Mouse (Mus musculus) heart, postnatal 0 days (tissue): ENCODE data around the gene Pik3ip1. TPM values are rescaled to one million over a fixed set of nuclear protein-coding genes. Genes with fewer than 3 reads are reported as not detected.

ENCODE experiments used
- ATAC-seq: fragments of 200-750 bp; cut with Nextera tagmentation; 2 replicates; pipeline ENCODE4 v1.8.0; 2017; ENCODE audit warnings: low read depth, moderate number of reproducible peaks, moderate library complexity; ENCODE audit not compliant: insufficient read depth
- DNase-seq: peaks from one replicate; pipeline ENCODE4 v3.0.0-alpha.2; 2016; ENCODE audit warnings: low spot score
- H3K27ac ChIP-seq: fragments of 300-500 bp; sonication (generic); 2 replicates; pipeline ENCODE4 v1.5.1; 2014; ENCODE audit warnings: low read depth, mild to moderate bottlenecking
- H3K27me3 ChIP-seq: fragments of 300-500 bp; sonication (generic); 2 replicates; pipeline ENCODE4 v1.6.1; 2014; ENCODE audit warnings: low read length, mixed read lengths; ENCODE audit not compliant: control insufficient read depth, insufficient read depth
- H3K36me3 ChIP-seq: fragments of 300-500 bp; sonication (generic); replicated peaks from 2 replicates; pipeline ENCODE4 v1.6.1; 2014; ENCODE audit warnings: low read length, mixed read lengths; ENCODE audit not compliant: control insufficient read depth, insufficient read depth
- H3K4me1 ChIP-seq: fragments of 300-500 bp; sonication (generic); 2 replicates; pipeline ENCODE4 v1.6.1; 2014; ENCODE audit warnings: antibody characterized with exemption; ENCODE audit not compliant: control insufficient read depth, insufficient read depth
- H3K4me2 ChIP-seq: fragments of 300-500 bp; sonication (generic); 2 replicates; pipeline ENCODE4 v1.6.1; 2014; ENCODE audit warnings: low read depth, mild to moderate bottlenecking, low read length, moderate library complexity
- H3K4me3 ChIP-seq: fragments of 300-500 bp; sonication (generic); 2 replicates; pipeline ENCODE4 v1.5.1; 2014; ENCODE audit warnings: low read depth, low read length
- H3K9ac ChIP-seq: fragments of 300-500 bp; sonication (generic); replicated peaks from 2 replicates; pipeline ENCODE4 v1.6.1; 2014; ENCODE audit warnings: low read depth, low read length, mixed read lengths
- H3K9me3 ChIP-seq: fragments of 300-500 bp; sonication (generic); replicated peaks from 2 replicates; pipeline ENCODE4 v1.6.1; 2016; ENCODE audit warnings: low read length; ENCODE audit not compliant: control insufficient read depth
- CTCF ChIP-seq: IDR thresholded peaks from 2 replicates; pipeline ENCODE4 v1.5.1; 2016; ENCODE audit warnings: antibody characterized with exemption, control low read depth, low read depth
- EP300 ChIP-seq: IDR thresholded peaks from 2 replicates; pipeline ENCODE4 v1.6.1; 2016; ENCODE audit warnings: antibody characterized with exemption, low read depth
- WGBS: fragments of 180-500 bp; shearing (Covaris S2); extraction: QIAGEN DNeasy Blood & Tissue Kit; methylation state at CpG from one replicate; pipeline ENCODE4 v1.1.7; 2014; 5-methylcytosine and 5-hydroxymethylcytosine counted together
- polyA plus RNA-seq: library from polyadenylated mRNA; unstranded; fragments of >200 nt; fragmentation: Nextera tagmentation; extraction: Ambion mirVana; gene quantifications from 2 replicates; pipeline ENCODE4 v1.2.1, GENCODE M21; 2015
- total RNA-seq: library from RNA; depleted of rRNA; stranded (reverse); fragments of >200 nt; gene quantifications from 2 replicates; pipeline ENCODE4 v1.2.3, GENCODE M21; 2014; ENCODE audit warnings: low replicate concordance

Pik3ip1 gene
- total and polyA plus RNA-seq, 2 experiments from 2014 or later, result 44.7 to 57.6 TPM

DNA sequence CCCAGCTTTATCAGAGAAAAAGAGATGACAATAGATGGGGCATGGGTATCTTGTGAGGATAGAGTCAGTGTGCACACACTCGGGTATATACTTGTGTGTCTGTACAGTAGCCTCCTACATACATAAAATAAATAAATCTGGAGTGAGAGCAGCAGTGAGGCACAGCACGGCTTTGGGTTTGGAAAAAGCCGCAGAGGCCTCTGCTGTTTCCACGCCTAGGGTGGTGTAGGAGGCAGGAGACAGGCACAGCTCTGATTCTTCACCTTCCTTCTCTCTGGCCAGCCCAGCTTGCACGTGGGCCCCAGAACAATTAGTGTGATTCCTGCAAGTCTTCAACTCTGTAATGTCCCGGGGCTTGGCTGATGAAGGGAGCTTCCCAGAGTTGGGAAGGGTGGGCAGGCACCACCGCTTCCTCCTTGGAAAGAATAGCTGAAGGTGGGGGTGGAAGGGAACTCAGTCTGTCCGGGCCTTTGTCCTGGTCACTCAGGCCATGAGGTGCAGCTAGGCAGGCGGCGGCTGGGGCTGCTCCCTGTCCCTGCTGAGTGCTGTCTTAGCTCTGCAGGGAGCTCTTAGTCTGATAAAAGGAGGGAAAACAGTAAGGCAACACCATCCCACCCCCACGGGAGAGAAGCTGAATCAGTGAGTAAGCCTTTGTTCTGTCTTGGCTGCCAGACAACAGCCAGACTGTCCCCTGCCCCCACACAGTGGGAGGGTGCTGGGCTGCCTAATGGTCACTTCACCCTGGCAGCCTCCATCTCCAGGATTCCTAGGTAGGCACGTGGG, 7.2 kb downstream of the Pik3ip1 start:
- Histone ChIP-seq H3K4me2 (no peak overlapping the region), H3K36me3 (peaks cover 38% of the 10 kb centered on the region), H3K27ac (peak overlapping the region; percentile 71), H3K9ac (peak overlapping the region; percentile 24; the same call in 1 of the 2 replicates), H3K4me1 (peaks cover 41% of the 10 kb centered on the region), H3K9me3 (no peaks in the 10 kb centered on the region), H3K27me3 (no peaks in the 10 kb centered on the region), H3K4me3 (no peak overlapping the region)
- 14% methylated on average over 12 of the region's 12 CpGs for WGBS
- DNase-seq (peak; percentile 77), ATAC-seq (peak; percentile 73)
- TF ChIP-seq EP300 (no peak), CTCF (no peak)

GRCm38 (mm10) chr11:3337961-3338360, 7.8 kb downstream of the Pik3ip1 start:
- WGBS, result 60% methylated on average over 5 of the region's 5 CpGs
- Histone ChIP-seq H3K27me3 (no peaks in the 10 kb centered on the region), H3K27ac (peak overlapping the region; percentile 71; the same call in 1 of the 2 replicates), H3K4me1 (peaks cover 38% of the 10 kb centered on the region), H3K36me3 (peaks cover 40% of the 10 kb centered on the region), H3K4me2 (no peak overlapping the region), H3K4me3 (no peak overlapping the region), H3K9me3 (no peaks in the 10 kb centered on the region), H3K9ac (no peak overlapping the region)
- DNase-seq (no peak), ATAC-seq (no peak)
- no peak for TF ChIP-seq CTCF
- 0 out of 2 replicates have a peak, but pooled peaks have one; percentile 9 for TF ChIP-seq EP300

GRCm38 (mm10) chr11:3341476-3341875, 11.3 kb downstream of the Pik3ip1 start:
- Histone ChIP-seq H3K36me3 (peaks cover 48% of the 10 kb centered on the region), H3K27me3 (no peaks in the 10 kb centered on the region), H3K4me1 (peaks cover 14% of the 10 kb centered on the region), H3K4me3 (no peak overlapping the region), H3K9me3 (no peaks in the 10 kb centered on the region), H3K9ac (no peak overlapping the region), H3K27ac (no peak overlapping the region), H3K4me2 (no peak overlapping the region)
- DNase-seq (no peak), ATAC-seq (no peak)
- WGBS, result 84% methylated on average over 5 of the region's 5 CpGs
- no peak for TF ChIP-seq EP300

DNA sequence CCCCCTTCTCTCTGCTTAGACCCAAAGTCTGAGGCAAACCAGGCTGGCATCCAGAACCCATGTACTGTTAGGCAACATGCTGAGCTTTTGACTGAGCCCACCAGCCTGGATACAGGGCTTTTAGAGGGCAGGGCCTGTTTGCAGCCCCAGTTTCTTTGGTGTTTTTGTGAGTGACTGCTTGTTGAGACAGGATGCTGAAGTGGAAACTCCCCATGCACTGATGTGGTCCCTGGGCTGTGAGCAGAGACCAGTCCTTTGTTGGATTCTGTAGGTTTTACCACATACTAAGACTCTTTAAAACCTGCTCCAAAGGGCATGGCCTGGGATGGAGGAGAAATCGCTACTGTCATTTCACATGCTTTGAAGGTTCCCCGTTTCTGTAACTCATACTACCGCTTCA, 14.7 kb downstream of the Pik3ip1 start:
- Histone ChIP-seq H3K36me3 (peaks cover 54% of the 10 kb centered on the region), H3K27ac (no peak overlapping the region), H3K4me2 (no peak overlapping the region), H3K27me3 (no peaks in the 10 kb centered on the region), H3K4me1 (peaks cover 18% of the 10 kb centered on the region), H3K9me3 (no peaks in the 10 kb centered on the region), H3K9ac (no peak overlapping the region), H3K4me3 (no peak overlapping the region)
- WGBS, result 89% methylated on average over 3 of the region's 3 CpGs
- ATAC-seq, result no peak
- no peak for DNase-seq
- TF ChIP-seq CTCF, result no peak
- TF ChIP-seq EP300, result no peak

- ATAC-seq (no peak), DNase-seq (no peak)
- peaks cover 58% of the 10 kb centered on the region for H3K36me3 ChIP-seq
- no peak overlapping the region for H3K27ac ChIP-seq
- 92% methylated on average over 7 of the region's 7 CpGs for WGBS
- H3K4me3 ChIP-seq, result no peak overlapping the region
- H3K4me2 ChIP-seq, result no peak overlapping the region
- no peak overlapping the region for H3K9ac ChIP-seq
- TF ChIP-seq EP300 (no peak), CTCF (no peak)
- H3K27me3 ChIP-seq, result no peaks in the 10 kb centered on the region
- no peaks in the 10 kb centered on the region for H3K9me3 ChIP-seq
- H3K4me1 ChIP-seq, result peaks cover 18% of the 10 kb centered on the region
Observed at GRCm38 (mm10) chr11:3346351-3346750, 16.1 kb downstream of the Pik3ip1 start.
